Mouse (Mus musculus): ENCODE measurements around the gene Paqr5.

Paqr5 gene

GRCm38 (mm10) chr9:61909633-61910032 lies 117.0 kb downstream of the Paqr5 start:
- 79% methylated on average over 1 of the region's 1 CpGs for WGBS

- WGBS: 93% methylated on average over 11 of the region's 11 CpGs
Measured at GRCm38 (mm10) chr9:61908832-61909407, 117.7 kb downstream of the Paqr5 start.

GRCm38 (mm10) chr9:61908341-61908740 lies 118.3 kb downstream of the Paqr5 start:
- WGBS: 89% methylated on average over 3 of the region's 3 CpGs

- WGBS: 88% methylated on average over 4 of the region's 4 CpGs
Measured at GRCm38 (mm10) chr9:61907621-61908295, 118.9 kb downstream of the Paqr5 start.

- 68% methylated on average over 10 of the region's 10 CpGs for WGBS
Measured at GRCm38 (mm10) chr9:61906912-61907311, 119.7 kb downstream of the Paqr5 start.

- 75% methylated on average over 5 of the region's 5 CpGs for WGBS
Measured at GRCm38 (mm10) chr9:61905576-61905975, 121.1 kb downstream of the Paqr5 start.

GRCm38 (mm10) chr9:61904201-61904600 lies 122.5 kb downstream of the Paqr5 start:
- WGBS: 68% methylated on average over 7 of the region's 7 CpGs

Measured in cerebral cortex, adult 2 months (tissue).